Mouse (Mus musculus) G1E (cell line): ENCODE results near the gene Nrg4.

ENCODE experiments used
- CTCF ChIP-seq: IDR thresholded peaks from 2 replicates; pipeline ENCODE4 v1.5.1; 2012; ENCODE audit warnings: low read depth, low read length, inconsistent platforms, mixed read lengths
- GATA1 ChIP-seq: IDR thresholded peaks from 2 replicates; pipeline ENCODE4 v1.6.1; 2012; ENCODE audit warnings: borderline replicate concordance, low read length, inconsistent platforms, mixed read lengths
- GATA2 ChIP-seq: IDR thresholded peaks from 2 replicates; pipeline ENCODE4 v1.6.1; 2012; ENCODE audit warnings: low read depth, low read length, inconsistent platforms, borderline replicate concordance
- POLR2AphosphoS5 ChIP-seq: IDR thresholded peaks from 2 replicates; pipeline ENCODE4 v1.6.1; 2012; ENCODE audit warnings: low read depth, low read length, inconsistent platforms; ENCODE audit not compliant: insufficient replicate concordance
- TAL1 ChIP-seq: conservative IDR thresholded peaks from 2 replicates; pipeline ENCODE4 v1.6.1; 2012; ENCODE audit warnings: low read depth, low read length, inconsistent platforms, mixed read lengths

DNA sequence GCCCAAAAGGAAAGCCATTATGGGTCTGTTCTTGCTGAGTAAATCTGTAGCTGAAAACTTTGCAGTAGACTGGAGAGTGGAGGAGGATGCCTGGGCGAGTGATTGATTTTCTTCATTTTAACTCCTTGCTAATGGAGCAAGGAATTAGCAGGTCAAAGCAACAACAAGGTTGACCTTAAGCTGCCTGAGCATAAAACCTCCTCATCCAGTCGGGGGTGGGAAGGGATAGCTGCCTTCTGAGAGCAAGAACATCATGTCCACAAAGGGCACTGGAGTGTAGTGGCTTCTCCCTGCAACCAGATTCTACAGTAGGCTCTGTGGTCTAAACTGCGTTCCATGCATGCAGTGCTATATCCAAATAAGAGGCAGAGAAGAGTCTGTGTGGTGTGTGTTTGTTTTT is 41.4 kb upstream of the Nrg4 start:
- TF ChIP-seq CTCF (no peak), TAL1 (no peak), GATA1 (no peak), POLR2AphosphoS5 (no peak), GATA2 (no peak)
